Mouse (Mus musculus) adrenal gland, postnatal 25 days (tissue): ENCODE data around the gene Kctd5. TPM values are rescaled to one million over a fixed set of nuclear protein-coding genes. Genes with fewer than 3 reads are reported as not detected.

Experiments used
- microRNA-seq, 2 experiments: library from miRNA; unstranded; fragments of <30 nt; microRNA quantifications; one replicate each; pipeline ENCODE4 v1.2.0; 2021
- total RNA-seq: library from RNA; stranded (reverse); gene quantifications from 2 replicates; pipeline ENCODE4 v1.2.3, GENCODE M21; 2021

Kctd5 gene
- total RNA-seq, 1 experiment from 2014 or later = 17.2 TPM

Small RNA genes within 50 kb of the gene (microRNA-seq; reads per million reads assigned to microRNA genes)
- gene Gm27700 = 0 reads per million in 2 experiments

Other genes starting within 250 kb of the Kctd5 start
- gene Elob, start 244.3 kb downstream of the Kctd5 start, total RNA-seq = 350 and 361 TPM in 2 replicates
- not detected in 2 replicates for gene Prss33, start 237.4 kb downstream of the Kctd5 start, total RNA-seq
- gene Prss32, start 229.6 kb downstream of the Kctd5 start, total RNA-seq = not detected in 2 replicates
- 1.0 and 1.2 TPM in 2 replicates for gene Prss41, start 229.3 kb downstream of the Kctd5 start, total RNA-seq
- gene Prss21, start 205.4 kb downstream of the Kctd5 start, total RNA-seq = not detected in 2 replicates
- not detected in 2 replicates for gene Dcpp1, start 192.6 kb downstream of the Kctd5 start, total RNA-seq
- gene Dcpp2, start 192.6 kb downstream of the Kctd5 start, total RNA-seq = not detected in 2 replicates
- gene Dcpp3, start 156.0 kb downstream of the Kctd5 start, total RNA-seq = not detected in 2 replicates
- gene Sbp, start 131.8 kb downstream of the Kctd5 start, total RNA-seq = not detected in 2 replicates
- gene Sbpl, start 118.2 kb downstream of the Kctd5 start, total RNA-seq = not detected in 2 replicates
- gene Prss30, start 92.9 kb downstream of the Kctd5 start, total RNA-seq = 0.36 TPM in 1 of 2 replicates, not detected in the other
- not detected in 2 replicates for gene Prss22, start 75.4 kb downstream of the Kctd5 start, total RNA-seq
- gene Prss27, start 35.3 kb downstream of the Kctd5 start, total RNA-seq = 0.43 TPM in 1 of 2 replicates, not detected in the other
- 52.0 and 57.2 TPM in 2 replicates for gene Pdpk1, start 77.4 kb upstream of the Kctd5 start, total RNA-seq
- gene Amdhd2, start 90.3 kb upstream of the Kctd5 start, total RNA-seq = 38.1 and 45.6 TPM in 2 replicates
- 412 and 427 TPM in 2 replicates for gene Atp6v0c, start 96.2 kb upstream of the Kctd5 start, total RNA-seq
- gene Tbc1d24, start 132.1 kb upstream of the Kctd5 start, total RNA-seq = 13.8 and 22.4 TPM in 2 replicates
- 2.0 and 2.5 TPM in 2 replicates for gene Ntn3, start 136.0 kb upstream of the Kctd5 start, total RNA-seq
- gene Tedc2, start 147.4 kb upstream of the Kctd5 start, total RNA-seq = 8.9 and 10.1 TPM in 2 replicates
- 8.3 and 9.6 TPM in 2 replicates for gene Ccnf, start 178.0 kb upstream of the Kctd5 start, total RNA-seq